Mouse (Mus musculus) kidney, postnatal 4 days (tissue): ENCODE measurements around the gene Filip1l.
"Not testable (repeated sequence)": the region's sequence is repeated elsewhere in the genome, so short reads cannot be mapped to it uniquely, and the experiment has no call there.

Experiments
- DNase-seq, 2 experiments: peaks; one replicate each; pipeline ENCODE4 v3.0.0; 2021; ENCODE audit warnings: mixed read lengths in 2 of 2

The Filip1l gene

DNA sequence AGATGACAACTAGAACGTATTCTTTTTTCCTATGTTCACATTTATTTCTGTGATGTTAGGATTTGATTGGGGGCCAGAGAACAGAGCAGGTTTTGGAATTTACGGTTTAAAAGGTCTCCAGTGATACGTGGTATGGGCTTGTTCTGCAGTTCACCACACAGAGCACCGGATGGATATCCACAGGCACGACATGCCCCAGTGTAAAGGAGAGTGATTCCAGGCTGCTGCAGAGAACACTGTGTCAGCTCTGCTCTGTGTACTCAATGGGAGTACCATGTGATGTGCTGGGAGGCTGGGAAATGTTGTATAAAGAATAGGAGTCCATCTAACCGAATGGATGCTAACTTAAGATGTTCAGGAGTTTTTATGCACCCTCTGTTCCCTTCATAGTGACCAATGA lies 1.0 kb downstream of the Filip1l start:
- DNase-seq, result no peak

GRCm38 (mm10) chr16:57356454-57356853 lies 3.6 kb downstream of the Filip1l start:
- no peak for DNase-seq

DNA sequence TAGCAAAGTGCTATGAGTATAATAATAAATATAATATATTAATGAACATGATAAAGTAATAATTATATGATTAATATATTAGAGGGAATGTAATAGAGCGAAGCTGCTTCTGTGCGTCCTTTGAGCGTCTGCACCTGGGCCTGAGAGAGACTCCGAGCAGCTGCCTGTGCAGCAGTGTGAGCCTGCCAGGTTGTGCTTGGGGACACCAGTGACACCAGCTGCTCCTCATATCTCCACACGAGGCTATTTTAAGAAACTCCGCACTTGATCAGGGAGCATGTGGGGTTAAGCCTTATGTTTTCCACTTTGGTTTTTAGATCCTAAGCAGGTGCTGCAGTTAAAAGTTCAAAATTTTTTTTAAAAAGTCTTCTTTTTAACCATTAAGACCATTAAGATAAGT lies 4.1 kb downstream of the Filip1l start:
- no peak for DNase-seq

DNA sequence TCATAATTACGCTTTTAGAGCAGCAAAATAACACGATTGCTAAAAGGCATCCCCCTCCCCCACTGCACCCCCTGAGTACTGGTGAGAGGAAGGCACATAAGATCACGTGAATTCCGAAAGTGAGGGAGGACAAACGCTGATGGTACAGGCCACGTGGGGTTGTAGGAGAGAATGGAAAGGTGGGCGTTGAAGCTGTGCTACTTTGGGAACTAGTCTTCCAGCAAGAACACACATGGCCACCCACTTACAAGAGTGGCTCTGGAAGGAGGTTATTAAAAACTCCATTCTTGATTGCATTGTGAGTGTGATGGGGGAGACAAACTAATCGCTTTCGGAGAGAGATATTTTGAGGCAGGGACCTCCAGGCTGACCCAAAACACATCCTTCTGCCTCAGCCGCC lies 6.4 kb downstream of the Filip1l start:
- no peak for DNase-seq

- DNase-seq, result no peak
These were observed 7.9 kb downstream of the Filip1l start for GRCm38 (mm10) chr16:57360785-57361184.

- peak; percentile 61 to 75 for DNase-seq
These were observed 9.9 kb downstream of the Filip1l start for GRCm38 (mm10) chr16:57362679-57363401.

GRCm38 (mm10) chr16:57364498-57364897 lies 11.6 kb downstream of the Filip1l start:
- no peak for DNase-seq

DNA sequence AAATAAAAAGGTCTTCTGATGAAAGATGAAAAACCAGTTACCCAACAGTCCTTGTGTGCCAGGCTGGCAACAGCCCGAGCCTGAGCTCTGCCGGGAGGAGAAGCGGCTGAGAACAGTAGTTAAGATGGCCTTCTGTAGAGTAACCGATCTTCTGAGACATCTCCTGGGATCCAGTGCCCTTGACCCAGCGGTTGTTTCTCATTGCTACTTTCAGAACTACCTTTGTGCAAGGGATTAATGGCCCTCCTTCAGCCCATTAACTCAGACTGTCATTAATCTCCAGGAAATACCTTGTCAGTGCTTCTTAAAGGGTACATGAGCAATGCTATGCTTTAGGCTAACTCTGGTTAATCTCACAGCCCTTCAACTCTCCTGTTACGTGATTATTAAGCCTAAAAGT lies 13.2 kb downstream of the Filip1l start:
- no peak for DNase-seq

DNA sequence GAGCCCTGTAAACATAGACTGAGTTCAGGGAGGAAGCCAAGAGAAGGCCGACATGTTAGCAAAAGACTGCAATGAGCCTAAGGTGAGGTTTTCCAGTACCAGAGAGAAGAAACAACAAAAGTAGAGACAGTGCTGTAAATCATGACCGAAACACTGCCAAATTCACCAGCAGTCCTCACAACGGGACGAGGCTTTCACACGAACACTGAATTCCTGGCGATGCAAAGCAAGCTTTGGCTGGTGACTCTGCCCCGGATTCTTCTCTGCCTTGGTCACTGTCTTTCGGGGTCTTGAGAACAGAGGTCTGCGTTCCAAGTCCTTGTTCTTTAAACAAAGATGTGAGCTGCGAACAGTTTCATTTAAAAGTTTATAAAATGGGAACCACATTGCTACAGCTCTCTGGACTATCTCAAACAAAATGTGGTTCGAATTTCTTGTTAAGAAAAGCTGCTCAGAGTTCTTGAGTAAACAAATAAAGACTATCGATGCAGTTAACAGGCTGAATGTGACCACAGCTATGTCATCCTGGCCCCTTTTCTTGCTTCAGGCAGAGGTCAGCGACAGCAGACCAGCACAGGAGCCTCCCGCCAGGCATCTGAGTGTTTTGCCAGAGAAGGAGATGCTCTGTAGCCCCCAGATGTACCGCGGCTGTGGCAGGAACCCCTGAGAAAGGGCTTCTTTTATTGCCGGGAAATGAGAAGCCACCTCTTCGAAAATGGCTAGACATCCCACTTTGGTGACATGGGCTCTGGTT lies 14.2 kb downstream of the Filip1l start:
- DNase-seq, result no peak

DNA sequence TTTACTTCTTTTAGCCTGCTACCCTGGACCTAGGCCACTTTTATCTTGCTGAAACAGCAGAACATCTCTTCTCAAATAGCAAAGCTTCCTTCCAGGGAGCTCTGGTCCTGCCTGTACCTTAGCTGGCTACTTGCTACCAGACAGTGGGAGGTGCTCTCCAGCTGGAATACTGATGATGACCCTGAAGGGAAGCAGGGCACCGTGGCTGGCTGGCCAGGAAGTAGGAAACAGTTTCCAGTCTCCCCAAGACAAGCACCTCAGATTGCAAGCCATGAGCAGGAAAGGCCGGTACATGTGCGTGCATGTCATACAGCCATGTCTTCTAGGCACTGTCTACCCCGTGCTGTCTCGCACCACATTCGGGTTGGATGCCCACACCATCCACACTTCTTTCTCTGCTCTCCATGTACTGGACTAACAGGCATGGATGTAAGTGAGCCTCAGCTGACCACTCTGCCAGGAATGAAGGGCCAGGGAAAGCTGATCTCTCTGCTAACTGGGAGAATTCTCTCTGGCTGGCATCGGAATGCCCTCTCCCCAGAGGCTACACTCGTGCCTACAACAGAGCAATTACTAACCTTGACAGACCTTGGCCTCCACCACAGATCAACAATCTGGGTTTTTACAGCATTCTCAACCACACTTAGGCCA lies 17.1 kb downstream of the Filip1l start:
- DNase-seq, result peak; percentile 37 to 60

DNA sequence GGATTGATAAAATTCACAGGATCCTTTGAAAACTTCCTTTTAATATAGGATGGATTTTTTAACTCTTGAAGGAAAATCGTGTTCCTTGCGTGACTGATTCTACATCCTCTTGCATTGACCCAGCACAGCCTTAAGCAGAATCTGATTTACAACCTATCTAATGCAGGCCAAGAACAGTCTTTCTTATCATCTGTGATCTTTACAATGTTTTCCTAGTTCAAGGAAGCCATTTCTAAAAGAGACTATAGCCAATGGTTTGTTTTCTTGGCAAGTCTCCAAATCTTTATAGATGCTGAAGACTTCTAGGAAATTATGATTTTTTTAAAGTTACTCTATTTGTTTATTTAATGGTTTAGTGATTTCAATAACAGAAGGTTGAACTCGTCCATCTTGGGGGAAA lies 19.3 kb downstream of the Filip1l start:
- no peak for DNase-seq

DNA sequence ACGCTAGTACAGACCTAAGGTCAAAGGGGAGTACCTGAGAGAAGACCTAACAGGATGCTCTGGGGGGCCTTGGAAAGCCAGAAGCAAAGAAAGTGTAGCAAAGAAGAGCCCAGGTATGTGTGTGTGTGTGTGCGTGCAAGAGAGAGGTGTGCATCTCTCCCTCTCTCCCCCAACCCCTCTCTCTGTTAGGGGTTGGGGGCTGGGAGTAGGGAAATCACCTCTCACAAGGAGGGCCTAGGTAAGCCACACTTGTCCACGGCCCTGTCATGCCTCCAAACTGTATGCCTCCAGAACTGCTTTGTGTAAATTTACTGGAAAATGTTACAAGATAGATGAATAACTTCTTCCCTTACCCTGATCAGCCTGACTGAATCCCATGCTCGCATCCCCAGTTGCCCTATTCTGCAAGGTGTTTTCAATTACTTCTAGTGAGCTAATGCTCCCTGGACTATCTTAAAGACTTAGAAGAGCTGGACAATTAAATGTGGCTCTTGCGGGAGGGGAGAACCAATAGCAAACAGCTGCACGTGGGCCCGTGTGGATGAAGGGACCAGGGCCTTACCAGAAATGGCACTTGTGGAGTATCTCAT lies 22.4 kb downstream of the Filip1l start:
- DNase-seq, result no peak

- DNase-seq, result no peak
These were observed 25.9 kb downstream of the Filip1l start for GRCm38 (mm10) chr16:57378631-57379330.

DNA sequence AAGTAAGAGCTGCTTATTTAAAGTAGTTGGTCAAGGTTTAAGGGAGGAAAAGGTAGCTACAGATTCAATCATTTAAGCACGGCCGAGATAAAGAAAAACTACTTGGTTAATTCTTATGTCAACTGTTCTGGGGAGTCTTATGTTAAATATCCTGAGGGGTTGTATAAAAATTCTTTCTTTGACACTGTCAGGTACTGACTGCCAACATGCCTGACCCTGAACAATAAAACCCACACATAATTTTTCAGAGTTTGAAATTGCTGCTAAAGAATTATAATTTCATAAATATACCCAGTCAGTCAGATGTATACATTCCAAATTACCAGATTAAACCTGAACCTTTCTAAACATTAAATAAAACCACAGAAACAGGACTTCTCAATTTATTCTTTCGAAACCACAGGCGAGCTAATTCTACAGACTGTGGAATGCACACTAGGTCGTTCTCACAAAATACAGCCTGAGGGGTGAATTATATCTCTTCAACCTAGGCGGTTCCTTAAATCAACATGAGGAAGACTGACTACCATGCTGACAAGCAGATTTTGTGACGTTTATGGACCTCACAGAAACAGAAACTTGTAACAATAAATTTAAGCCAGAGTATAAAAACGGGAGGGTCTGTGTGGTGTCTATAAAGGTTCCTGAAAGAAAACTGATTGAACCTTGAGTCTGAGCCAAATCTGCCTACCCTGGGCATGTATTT lies 30.5 kb downstream of the Filip1l start:
- no peak for DNase-seq

DNA sequence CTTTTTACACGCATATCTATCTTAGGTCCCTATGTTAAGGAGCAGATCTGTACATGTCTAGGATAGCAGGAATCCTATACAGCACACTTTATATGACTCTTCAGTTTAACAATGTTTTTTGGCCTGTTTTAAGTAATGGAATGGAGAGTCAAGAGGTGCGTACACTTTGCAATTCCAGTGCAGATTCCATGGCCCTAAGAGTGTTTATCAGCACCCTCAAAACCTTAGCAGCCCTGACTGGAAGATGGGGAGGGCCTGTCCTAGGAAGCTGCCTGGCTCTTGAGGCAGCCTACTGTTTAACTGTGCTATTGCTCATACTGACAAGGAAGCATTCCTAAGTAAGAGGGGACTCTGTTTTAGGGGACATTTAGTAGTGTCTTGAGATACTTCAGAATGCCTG lies 31.4 kb downstream of the Filip1l start:
- DNase-seq, result no peak

- DNase-seq, result no peak
These were observed 36.8 kb downstream of the Filip1l start for GRCm38 (mm10) chr16:57389566-57390251.

DNA sequence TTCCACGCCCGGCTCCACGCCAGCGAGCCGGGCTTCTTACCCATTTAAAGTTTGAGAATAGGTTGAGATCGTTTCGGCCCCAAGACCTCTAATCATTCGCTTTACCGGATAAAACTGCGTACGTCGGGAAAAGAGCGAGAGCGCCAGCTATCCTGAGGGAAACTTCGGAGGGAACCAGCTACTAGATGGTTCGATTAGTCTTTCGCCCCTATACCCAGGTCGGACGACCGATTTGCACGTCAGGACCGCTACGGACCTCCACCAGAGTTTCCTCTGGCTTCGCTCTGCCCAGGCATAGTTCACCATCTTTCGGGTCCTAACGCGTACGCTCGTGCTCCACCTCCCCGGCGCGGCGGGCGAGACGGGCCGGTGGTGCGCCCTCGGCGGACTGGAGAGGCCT lies 38.3 kb downstream of the Filip1l start:
- not testable (repeated sequence) for DNase-seq

DNA sequence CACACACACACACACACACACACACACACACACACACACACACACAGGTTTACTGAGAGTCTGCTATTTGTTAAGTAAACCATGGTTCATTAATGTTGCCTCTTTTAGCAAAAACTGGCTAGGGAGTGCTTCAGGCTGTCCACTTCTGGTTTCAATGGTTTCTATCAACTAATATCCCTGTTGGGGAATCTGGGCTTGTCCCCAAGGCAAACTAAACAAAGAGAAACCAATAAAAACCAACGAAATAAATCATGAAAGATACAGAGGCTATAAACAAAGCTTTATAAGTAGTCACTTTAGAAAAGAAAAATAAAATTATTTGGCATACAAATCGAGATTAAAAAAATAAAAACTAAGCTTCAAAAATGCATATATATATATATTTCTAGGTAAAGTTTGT lies 39.6 kb downstream of the Filip1l start:
- no peak for DNase-seq

DNA sequence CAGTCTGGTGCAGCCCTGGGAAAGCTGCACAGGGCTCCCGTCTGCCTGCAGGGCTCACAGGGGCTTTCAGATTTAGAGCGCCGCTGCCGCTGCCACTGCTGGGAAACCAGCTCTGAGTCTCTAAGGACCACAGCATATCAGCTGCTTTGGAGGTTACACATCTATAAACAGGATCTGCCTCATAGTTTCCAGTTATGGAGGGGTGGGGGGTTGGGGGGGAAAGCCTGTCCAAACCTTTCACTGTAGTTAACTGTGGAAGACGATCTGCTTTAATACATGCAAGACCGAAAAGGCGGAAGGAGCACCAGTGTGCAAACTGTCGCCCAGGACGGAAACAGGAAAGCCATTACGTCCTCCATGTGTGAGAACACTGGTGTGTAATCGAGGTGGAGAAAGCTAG lies 40.3 kb downstream of the Filip1l start:
- DNase-seq, result peak; percentile 65 to 76

DNA sequence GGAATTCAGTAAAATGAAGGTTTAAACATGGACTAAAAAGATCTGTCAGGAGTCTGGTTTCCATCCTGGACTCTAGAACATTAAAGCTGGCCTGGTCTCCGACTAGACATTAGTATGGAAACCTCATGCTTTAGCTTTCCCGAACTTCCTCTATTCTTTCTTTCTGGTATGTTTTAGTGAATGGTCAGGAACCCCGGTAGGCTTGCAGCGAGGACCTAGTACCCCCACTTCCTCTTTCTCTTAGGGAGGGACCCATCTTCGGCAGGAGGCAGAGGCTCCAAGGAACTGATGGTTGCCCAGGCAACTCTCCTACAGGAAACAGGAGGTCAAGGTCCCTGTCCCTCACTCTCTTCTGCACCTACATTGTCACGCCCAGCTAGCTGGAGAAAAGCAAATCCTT lies 43.4 kb downstream of the Filip1l start:
- DNase-seq, result no peak

DNA sequence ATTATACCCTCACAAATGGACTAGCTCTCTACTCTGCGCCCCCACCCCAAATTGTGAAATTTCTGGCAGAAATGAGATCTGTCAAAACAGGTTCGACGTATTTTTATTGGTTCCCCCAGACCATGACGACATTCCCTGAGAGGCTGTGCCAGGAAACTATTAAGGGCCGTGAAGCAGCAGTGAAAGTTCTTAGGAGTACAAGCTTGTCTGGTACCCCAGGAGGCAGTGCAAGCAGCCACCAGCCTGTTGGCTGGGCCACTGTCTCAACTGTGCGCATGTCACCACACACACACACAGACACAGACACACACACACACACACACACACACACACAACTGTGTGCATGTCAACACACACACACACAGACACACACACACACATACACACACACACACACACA lies 45.0 kb downstream of the Filip1l start:
- DNase-seq, result peak in 1 of 2 experiments; percentile 39
